Mouse (Mus musculus): ENCODE measurements around the gene Gprc5b.

Gene Gprc5b

DNA sequence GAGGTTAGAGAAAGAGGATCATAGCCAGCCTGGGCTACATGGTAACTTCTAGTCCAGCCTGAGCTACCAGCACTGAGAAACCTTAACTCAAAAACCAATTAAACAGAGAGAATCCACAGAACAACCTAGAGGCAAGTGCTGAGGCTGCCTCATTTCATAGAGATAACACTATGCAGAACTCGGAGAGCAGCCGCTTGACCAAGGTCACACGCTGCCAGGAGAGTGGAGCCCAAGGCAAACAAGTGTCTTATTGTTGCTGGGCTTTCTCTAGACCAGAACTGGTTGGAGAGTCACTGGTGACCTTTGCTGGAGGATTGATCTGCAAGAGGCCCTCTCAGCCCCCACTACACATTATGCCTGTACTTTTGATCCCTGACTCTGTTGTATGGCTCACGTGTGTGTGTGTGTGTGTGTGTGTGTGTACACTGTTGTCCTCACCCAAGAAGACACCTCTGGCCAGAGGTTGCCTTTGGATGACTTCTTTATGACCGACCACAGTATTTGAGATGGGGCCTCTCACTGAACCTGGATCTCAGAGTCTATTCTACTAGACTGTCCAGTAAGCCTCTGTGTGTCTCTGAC is 5.6 kb downstream of the Gprc5b start:
- no peak for DNase-seq (ENCODE audit: low spot score)

DNA sequence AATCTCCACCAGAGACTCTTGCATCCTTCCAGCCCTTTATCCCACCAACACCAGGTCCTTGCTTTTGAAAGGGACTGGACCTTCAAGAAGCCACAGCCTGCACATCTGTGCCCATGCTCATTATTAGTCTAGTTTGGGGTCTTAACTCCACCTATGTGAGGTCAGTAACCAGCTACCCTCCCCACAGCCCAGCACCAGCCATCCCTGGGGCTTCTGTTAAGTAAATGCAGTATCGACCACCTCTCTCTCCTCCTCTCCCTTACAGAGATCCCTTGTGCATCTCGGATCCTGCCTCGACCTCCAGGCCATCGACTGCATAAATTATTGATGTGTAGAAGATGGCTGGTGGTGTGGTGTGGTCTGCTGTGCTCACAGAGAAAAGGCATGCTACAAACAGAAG is 8.6 kb downstream of the Gprc5b start:
- no peak for DNase-seq (ENCODE audit: low spot score)

DNA sequence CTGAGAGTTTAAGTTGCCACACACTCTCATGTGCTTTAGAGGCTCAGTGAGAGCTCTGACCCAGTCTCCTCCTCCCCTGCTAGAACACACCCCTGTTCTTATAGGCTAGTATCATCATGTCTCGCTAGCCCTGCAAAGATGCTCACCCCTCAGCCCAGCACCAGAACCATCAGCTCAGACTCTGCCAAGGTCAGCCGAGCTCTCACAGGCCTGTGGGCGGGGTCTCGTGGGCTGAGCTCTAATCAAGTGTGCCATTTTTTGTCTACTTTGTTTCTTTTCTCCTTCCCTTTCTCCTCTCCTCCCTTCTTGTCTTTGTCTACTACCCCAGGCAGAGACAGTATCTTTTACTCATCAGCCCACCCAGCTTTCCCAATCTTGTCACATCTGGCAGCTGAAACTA is 9.2 kb downstream of the Gprc5b start:
- no peak for DNase-seq (ENCODE audit: low spot score)

DNA sequence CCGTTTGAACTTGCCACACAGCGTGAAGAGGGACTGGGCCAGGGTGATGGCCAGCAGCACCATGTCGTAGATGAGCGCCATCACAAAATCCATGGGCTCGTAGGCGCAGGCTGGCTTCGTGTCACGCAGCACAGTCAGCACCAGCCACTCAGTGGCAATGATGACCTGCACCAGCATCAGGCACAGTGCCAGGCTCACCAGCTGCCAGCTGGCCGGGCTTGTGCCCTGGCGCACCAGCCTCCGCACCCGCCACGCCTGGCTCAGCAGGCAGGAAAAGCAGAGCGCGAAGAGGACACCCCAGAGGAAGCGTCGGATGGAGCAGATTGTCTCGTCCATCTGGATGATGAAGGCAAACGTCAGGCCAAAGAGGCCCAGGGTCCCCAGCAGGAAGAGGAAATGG is 11.1 kb downstream of the Gprc5b start:
- no peak for DNase-seq (ENCODE audit: low spot score)

DNA sequence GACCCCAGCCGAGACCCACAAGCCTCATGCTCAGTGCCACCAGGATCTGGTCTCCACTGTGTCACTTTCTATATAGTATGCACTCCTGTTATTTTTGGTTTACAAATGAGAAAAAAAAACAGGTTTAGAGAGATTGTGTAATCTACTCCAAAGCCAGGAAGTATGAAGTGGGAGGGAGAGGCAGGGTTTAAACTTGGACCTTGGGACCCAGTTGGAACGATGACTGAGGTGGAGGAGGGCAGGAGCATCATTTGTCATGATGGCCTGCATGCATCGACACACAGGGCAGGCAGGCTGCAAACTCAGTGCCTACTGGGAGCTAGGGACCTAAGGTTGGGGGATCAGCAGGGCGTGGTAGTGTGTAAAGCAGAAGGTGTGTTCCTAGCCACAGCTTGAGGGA is 12.4 kb downstream of the Gprc5b start:
- no peak for DNase-seq (ENCODE audit: low spot score)

DNA sequence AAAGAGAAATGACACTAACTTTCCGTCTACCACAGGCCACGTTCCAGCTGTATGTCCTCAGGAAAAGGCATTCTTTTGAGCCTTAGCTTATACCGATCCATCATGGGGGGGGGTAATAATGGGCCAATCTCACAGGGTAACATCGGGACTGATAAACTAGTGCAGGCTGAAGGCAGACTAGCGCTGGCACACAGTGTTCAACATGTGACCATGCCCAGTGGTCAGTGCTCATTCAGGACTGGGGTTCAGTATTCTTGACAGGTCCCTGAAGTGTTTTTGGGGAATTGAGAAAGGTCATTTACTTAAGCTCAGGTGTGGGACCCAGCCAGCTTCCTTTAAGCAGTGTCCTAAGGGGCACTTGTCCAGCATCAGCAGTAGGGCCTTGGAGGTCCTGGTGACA is 13.2 kb downstream of the Gprc5b start:
- DNase-seq (ENCODE audit: low spot score): no peak

DNA sequence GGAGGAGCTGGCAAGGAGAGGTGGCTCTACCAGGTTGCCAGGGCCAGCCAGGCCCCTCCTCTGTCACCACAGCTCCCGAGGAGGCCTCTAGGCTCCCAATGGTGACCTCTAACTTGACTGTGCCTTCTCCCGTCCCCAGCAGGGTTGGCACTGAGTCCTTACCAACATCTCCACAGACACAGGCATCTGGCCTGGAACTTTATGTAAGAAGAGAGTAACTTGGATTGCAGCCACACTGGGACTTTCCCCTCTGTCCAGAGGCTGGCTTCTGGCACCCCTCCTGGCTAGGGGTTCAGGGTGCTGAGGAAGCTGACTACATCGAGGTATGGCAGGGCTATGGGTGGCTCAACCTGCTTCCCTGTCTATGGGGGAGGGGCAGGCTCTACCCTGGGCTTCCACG is 13.7 kb downstream of the Gprc5b start:
- no peak for DNase-seq (ENCODE audit: low spot score)

DNA sequence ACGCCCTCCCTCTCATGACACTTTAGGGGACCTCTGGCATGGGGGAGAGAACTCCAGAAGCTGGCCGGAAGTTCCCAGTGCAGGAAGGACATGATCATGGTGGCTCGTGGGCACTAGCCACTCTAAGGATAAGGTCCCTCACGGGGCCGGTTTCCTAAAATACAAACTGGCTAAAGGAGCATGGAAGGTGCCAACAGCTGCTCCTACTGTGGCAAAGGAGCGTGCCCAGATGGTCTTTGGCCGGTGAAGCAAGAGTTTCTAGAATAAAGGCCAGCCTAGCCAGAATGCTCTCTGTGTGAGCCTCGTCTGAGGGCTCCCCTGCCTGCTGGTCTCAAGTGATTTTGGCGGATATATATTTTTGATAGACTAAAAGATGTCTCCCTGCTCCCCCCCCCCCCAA is 15.3 kb downstream of the Gprc5b start:
- no peak for DNase-seq (ENCODE audit: low spot score)

DNA sequence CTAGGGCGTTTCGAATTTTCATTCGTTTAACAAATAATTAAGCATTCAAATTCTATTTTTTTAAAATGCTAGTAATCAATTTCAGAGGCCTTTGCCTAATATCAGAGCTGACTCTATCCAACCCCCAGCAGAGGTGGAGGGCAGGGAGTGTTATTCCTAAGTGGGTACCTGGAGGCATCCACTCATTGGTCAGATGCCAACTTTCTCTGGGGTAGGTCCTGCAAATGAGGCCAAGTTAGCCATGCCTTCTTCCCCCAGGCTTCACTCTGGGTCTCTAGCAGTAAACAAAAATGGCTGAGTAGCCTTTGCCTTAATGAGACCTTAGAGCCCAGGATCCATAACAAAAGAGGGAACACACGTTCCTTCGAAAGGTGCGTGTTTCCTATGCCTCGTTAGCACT is 15.9 kb downstream of the Gprc5b start:
- DNase-seq (ENCODE audit: low spot score): no peak

DNA sequence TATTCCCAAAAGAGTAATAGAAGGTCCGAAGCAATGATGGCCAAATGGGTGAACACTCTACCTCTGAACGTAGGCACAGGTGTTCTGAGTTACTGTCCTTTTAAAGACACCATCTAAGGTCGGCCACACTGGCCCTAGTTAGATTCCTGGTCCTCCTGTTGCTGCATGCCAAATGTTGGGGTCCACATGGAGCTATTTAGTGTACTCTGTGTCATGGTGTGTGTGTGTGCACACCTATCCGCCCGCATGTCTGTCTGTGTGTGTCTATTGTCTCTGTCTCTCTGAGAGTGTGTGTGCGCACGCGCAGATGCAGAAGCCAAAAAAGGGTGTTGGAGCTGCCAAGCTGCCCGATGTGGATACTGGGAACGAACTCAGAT is 17.9 kb downstream of the Gprc5b start:
- DNase-seq (ENCODE audit: low spot score): no peak

DNA sequence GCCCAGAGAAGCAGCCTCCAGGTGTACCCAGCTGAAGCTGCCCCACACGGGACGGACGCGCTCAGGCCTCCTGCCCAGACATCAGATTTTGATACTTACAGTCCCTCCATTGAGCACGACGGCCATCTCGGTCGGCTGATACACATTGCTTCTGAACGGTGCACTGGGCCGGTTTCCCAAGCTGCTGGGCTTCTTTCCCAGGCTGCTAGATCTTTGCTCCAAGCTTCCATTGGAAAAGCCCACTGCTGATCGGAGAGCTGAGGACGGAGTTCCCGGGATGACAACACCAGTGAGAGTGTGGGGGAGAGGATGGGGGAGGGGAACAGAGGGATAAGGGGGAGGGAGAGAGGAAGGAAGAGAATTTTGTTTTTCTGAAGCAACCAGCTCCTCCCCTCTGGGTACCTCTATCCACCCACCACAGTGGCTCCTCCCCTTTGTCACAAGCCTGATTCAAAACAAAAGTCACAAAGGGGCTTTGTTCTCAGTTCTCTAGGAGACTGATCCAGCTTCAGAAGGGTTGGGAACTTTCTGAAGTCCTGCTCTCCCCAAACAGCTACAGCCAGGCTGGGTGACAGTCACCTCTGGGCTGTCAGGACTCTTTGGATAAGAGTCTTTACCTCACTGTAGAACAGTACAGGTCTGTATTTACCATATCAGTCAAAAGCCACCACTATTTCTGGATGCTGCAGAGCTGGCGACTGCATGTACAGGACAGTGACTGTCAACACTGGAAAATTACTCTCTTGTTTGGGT is 18.4 kb downstream of the Gprc5b start:
- DNase-seq (ENCODE audit: low spot score): no peak

DNA sequence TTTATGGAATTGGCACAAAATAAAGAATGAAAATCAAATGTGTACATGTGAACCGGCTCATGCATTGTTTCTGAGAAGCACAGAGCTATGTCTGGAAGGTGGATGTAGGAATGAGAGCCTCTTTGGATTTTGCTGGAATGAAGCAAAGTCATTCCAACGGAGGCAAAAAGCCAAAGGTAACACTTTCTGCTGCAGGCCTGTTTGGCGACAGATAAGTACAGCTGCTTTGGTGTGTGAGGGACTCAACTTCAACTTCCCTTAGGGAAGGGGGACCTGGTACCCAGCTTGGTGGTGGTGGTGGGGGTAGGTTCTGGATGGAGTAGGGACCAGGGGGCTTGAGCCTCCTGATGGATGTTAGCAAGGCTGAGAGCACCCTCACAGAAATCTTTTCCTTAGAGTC is 19.2 kb downstream of the Gprc5b start:
- DNase-seq (ENCODE audit: low spot score): no peak

DNA sequence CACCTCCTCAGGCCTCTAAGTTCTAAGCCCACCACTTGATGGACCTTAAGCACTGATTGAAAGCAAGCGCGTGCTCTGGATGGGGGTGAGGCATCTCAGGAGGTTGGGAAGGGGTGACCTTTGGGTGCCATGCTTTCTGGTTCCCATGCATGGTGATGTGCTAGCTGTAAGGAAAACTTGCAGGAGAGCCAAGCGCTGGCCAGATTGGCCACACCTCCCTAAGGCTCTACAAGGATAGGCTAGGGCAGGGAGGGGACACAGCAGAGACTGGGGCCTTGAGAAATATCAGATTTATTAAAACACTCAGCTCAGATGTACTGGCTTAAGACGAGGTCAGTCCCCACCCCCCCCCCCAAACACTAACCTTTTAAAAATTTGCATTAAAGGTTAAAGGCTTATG is 21.6 kb downstream of the Gprc5b start:
- DNase-seq (ENCODE audit: low spot score): no peak

DNA sequence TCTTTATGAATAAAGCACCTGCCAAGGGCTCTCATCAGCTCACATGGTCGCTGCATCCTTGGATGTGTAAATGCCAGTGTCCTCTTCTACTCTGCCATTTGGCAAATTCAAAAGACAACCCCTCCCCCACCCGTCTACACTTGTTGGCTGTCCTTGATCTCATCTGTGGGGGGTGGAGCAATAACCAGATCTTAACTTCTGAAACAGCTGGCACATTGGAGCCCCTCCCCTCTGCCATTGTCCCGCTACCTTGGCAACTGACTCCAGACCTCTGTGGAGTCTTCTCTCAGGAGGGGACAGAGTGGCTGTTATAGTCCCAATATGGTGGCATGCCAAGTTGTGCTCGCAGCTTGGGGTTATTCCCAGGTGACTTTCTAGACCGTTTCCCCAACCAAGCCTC is 22.7 kb downstream of the Gprc5b start:
- DNase-seq (ENCODE audit: low spot score): no peak

DNA sequence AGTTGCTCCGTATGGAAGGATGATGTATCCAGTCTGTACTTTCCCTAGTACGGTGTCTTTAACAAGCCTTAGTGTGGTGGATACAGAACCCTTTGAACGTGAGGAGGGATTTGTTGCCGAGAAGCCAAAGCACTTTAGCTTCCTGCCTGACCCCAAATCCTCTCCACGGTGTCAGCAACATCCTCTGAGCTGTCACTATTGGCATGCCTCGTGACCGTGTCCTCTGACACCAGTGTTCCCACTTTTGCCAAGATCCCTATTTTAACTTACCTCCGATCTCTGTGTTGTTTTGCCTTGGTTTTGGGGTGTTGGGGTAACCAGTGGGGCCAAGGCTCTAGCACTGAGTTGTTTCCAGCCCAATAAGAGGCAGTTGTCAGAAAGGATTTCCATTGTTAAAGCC is 23.5 kb downstream of the Gprc5b start:
- DNase-seq (ENCODE audit: low spot score): no peak

DNA sequence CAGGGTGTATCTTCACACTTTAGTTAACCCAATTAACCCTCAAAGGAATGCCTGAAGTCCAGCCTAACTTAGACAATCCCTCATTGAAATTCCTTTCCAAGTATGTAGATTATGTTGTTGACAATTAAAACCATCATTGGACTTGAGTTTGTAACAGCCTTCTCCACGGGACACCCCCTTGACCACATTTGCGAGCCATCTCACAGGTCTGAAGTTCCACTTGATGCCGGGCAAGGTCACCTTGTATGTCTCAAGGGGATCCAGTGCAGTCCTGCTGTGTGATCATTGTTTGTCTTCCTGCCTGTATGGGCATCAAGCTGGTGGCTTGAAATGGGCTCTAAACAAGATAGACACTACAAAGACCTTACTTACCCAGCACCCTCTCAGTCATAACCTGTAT is 26.1 kb downstream of the Gprc5b start:
- DNase-seq (ENCODE audit: low spot score): no peak

DNA sequence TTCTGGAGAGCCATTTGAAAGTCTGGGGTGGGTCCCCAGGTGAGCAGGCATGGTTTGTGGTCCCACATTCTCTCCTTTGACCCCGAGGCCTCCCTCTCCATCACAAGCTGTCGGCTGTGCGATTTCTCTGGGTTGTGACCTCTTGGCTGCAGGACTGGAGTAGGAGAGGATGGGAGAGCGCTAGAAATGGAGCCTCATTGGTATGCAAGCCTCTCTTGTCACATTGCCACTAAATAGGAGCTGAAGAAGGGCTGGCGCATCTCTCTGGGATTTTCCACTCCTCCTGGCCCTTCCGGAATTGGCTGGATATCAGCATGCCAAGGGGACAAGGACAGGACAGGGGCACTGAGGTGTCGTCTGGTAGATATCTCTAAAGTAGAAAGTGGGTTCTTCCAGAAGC is 29.8 kb downstream of the Gprc5b start:
- DNase-seq (ENCODE audit: low spot score): no peak

DNA sequence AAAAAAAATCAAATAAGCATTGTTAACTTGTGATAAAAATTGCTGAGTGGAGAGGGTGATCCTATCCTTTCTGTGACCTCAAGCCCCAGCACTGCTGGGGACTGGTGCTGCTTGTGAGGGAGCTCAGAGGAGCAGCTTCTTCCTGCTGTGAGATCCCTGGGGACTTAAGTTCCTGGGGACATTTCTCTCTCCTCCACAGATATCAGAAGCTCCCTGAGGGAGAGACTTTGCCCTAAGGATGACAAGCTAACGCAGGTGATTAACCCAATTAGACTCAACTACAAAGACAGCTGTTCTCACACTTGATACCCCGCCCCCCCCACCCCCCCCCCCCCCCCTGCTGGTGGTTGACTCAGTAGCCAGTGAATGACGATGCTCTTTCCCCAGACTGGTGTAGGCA is 30.2 kb downstream of the Gprc5b start:
- DNase-seq (ENCODE audit: low spot score): no peak

DNA sequence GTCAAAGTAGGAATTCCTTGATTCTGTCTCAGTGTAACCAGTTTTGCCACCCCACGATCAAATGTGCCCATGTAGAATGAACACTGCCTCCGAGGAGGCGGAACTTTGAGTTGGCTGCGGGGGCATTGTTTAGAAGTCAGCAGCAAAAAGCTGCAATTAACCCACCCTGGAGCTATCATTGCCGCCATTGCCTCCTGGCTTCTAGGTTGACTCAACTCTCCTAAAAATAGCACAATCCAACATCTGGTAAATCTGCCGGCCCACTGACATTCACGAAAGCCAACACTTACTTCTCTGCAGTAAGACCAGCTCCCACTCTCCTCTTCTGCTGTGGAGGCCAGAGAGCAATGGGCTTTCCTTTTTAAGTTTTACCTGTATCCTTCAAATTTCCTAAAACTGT is 35.8 kb downstream of the Gprc5b start:
- DNase-seq (ENCODE audit: low spot score): no peak

DNA sequence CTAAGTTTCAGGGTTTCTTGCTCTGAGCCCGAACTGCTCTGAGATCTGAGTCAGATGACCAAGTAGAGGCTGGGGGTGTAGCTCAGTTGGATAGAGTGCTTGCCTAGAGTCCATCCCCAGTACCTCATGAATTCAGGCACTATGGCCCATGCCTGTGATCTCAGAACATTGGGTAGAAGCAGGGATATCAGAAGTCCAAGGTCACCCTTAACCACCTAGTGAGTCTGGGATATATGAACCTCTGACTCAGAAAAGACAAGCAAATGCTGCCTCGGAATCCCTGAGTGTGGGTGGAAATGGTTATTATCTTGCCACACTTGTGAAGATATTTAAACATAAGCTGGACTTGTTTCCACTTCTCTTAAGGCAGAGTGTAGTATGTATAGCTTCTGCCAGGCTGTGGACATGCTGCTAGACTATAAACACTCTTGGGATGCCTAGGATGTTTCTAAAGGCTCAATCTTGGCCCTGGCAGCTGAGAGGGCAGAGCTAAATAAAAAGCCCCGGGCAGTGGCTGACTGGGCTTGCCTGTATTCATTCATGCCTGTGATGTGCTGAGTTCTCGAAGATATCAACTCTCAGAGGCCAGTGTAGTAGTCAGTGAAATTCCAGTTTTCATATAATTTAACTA is 38.3 kb downstream of the Gprc5b start:
- no peak for DNase-seq (ENCODE audit: low spot score)

DNA sequence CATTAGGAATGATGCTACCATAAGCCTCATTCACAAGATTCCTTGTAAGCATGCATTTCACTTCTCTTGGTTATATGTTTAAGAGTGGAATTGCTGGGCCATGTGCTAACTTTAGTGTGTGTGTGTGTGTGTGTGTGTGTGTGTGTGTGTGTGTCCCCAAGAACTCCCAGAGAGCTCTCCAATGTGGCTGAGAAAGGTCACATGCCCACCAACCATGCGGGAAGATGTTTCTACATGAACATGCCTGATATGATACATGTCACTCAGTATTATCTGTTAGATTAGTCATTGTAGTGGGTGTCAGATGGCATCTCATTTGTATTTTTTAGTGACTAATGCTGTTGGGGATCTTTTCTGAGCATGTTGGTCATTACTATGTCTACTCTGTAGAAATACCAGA is 40.0 kb downstream of the Gprc5b start:
- DNase-seq (ENCODE audit: low spot score): no peak

DNA sequence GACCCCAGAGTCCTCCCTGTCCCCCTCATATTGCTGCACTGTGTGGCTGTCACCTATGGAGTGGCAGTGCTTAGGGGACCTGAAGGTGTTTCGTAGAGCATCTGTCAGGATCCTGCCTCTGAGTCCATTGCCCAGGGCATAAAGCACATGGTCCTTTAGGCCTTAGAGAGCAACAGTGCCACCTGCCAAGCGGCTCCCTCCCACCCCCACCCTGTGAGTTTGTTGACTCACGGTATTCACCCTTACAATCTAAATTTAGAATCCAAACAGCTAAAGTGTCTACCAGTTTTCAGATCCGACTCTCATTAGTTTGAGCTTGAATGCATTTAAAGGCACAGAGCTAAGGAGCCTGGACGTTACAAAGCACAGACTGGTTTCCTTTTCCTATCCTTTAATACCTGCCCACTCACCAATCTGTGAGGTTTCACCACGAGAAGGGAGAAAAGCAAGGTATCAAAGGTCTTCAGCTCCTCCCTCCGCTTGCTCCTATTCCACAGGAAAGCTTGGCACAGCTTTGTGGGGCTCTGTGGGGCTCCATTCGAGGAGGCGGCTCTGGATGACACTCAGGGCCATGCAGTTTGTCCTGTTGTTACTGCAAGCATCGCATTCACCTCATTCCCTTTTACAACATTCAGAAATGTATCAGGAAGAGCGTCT is 41.3 kb downstream of the Gprc5b start:
- no peak for DNase-seq (ENCODE audit: low spot score)

DNA sequence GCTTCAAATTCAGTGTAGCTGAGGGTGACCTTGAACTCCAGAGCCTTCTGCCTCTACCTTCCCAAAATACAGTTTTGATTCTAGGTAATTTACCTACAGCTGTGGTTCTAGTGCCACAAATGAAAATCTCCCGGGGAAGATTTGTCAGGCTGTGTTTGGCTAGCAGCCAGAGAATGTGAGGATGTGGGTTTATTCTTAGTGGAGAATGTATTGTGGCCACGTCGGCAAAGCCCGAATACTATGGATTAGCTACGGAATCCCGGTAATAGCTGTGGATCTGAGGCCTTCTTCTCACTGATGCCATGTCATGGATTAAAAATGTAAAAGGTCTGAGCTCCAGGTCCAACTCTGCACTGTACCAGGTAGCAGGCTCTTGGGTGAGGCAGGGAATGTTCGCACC is 45.3 kb downstream of the Gprc5b start:
- DNase-seq (ENCODE audit: low spot score): no peak

All from yolk sac, embryonic 10.5 days (tissue).